Mouse (Mus musculus) liver (tissue): ENCODE measurements at regions not wholly inside any gene's neighbourhood (a gene's known extent, or its start where the extent isn't known, plus 50 kb on each side); places are given as distances from the start of the nearest gene placed in this dataset.

Experiments used
- DNase-seq: peaks from one replicate; pipeline ENCODE4 v3.0.0-alpha.2; 2020; ENCODE audit warnings: mixed read lengths

DNA sequence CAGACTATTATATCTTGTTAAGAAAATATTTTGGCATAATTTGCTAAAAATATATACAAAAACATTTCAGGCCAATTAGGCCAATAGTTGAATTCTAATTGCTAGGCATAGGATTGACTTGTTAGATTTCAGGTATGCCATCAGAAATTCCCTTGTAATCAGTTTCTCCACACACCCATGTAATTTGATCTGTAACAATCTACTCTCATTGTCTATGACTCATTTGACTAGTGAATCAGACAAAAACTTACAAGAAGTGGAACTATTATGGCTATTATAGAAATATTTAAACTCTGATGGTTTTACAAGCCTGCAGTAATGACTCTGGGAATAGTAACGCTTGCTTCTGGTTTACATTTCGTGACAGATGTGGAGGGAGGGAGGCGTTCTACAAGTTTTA lies 338.9 kb upstream of the Ptbp2 start:
- DNase-seq, result no peak

DNA sequence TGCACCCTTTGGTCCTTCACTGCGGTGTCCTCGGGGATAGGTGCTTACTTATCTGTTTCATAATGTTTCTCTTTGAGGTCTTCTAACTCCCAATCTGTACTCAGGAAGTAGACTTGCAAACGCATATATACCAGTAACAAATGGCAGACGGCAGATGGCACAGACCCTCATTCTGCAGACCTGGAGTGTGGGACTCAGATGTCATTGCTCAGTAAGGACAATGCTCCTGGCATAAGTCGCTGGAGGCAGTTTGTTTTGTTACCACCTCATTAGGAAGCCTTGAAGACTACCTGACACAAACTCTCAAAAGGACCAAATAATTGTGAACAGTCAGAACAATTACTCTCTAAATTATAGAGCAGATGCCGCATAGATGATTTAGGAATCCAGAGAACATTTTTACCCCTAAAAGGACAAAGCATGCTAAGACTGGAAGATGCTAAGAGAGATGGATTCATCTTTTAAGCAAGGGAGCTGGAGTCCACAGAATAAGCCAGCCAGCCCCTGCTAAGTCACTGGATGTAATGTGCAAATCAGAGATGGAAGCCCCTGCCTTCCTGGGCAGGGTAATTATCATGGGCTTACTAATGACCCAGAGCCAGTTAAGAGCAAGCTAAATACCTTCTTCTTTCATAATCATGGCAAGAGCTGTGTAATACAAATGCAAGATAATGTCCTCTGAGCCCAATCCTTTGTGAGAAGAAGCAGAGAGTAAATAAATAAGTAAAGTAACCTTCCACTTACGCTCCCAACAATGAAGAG lies 299.1 kb upstream of the Ptbp2 start:
- no peak for DNase-seq

DNA sequence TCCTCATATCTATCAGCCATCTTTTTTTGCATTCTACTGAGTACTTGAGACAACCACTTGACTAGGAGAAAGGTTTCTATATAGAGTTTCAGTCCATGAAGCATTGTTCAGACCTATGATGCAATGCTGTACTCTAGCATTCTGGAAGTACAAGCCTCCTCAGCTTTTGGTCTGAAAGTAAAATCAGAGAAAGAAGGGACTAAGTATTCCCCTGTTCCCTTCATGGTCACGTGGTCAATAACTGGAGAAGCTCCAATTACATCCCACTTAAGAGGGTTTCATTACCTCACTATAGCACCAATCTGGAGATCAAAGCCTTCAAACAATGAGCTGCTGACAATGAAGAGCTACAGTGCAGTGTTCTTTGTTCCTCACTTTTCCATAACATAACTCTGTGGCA lies 289.3 kb upstream of the Ptbp2 start:
- no peak for DNase-seq

DNA sequence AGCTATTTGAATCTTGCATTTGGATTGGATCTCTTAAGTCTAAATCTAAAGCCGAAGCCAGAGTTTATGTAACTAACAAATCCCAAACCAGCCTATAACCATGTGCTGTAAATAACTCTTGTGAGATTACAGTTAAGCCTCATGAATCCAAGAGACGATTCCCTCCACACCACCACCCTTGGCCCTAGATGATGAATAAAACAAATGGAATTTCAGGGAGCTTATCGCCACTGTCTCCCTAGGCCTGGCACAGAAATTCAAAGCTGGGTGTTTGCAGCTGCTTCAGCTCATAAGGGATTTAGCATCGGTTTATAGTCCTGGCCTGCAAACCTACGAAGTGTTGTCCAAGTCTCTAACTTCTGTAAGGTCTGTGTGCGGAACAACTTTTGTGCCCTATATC lies 281.4 kb upstream of the Ptbp2 start:
- no peak for DNase-seq

DNA sequence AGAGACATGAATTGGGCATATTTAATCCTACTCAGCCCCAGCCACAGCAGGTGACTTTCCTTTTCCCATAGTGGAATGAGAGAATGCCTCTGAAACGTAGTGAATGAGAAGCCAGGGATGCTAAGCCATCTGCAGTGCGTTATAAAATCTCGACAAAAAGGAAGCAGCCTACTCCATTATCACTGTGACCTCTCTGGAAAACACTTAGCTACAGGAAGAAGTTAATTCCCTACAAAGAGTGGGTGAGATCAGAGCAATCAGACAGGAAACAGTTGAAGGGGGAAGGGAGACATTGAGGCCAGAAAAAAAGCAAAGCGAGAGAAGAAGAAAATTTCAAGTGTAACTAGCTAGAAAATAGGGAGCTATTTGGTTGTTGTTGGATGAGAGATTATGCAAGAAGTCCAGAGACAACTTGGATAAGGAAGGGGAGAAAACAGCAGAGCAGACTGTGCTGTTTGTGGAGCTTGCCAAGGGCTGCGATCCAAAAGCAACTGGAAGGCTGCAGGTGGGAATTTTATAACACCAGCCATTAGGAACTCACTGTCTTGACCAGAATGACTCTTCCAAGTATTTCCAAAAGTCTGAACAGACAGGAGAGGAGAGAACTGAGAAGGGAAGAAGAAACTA lies 280.7 kb upstream of the Ptbp2 start:
- no peak for DNase-seq

DNA sequence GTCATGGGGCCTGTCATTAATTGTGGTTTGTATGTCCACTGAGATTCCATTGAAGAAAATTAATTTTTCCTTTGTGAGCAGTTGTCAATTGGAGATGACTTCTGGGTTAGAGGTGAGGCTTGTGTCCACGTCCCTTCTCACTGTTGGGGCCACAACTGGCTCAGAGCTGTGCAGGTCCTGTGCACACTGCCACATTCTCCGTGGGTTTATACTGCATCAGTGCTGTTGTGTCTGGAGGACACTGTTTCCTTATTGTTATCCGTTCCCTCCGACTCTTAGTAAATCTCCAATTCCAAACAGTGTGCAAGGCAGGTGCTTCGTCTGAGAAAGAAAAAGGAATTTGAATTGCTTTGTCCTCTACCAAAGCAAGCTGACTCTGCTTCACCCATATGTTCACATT lies 278.0 kb upstream of the Ptbp2 start:
- DNase-seq, result no peak

DNA sequence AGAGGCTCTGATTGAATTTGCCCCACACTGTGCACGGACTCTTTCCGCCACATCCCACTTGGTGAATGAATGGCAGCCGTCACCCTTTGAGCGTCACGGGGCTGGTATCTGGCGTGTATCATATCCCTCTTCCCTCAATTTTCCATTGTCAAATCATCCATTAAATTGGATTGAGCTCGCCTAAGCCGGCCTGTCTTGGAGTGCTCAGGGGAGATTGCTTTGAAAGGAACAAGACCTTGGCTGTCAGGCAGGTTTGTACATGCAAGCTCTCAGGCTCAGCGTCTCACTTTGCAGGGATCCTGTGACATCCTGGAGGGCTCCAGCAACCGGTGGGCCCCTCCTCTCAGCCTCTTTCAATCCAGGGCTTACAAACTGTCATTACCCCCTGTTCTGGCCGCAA lies 275.7 kb upstream of the Ptbp2 start:
- DNase-seq, result no peak

DNA sequence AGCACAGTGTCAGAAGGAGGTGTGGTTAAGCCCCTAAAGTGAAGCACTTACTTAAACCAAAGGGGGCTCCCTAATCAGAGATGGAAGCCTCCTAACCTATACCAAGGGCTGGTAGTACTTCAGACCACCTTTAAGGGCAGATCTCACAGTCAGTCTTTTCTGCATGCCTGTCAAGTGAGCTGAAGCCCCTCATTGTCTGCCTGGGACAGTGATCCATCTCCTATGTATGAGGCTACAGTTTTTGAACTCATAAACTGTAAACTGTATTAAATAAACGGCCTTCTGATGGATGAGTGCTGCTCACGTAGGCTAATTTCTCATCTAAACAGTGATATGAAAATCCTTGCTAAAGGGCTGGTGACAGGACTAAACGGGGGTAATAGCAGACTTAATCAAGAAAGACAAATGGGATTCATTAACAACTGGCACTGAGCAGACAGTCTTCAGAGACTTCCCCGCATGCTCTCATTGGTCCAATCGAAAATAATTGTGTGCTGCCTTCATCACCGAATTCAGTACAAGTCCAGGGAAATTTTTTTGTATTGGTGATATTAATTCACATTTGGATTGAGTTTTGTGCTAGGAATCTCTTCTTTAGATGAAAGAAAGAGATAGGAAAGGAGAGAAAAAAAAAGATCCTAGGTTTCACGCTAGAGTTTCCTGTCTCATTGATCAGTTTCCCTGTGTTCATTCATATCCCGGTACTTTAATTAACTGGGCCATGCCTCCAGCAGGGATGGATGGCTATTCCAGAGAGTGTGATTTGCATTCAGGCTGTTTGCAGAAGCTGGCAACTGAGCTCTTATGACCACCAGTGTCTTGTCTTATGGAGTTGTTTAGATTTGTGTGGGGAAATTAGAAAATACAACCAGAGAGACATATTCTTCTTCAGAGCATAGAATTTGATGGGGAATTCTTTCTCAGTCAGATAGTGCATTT lies 271.2 kb upstream of the Ptbp2 start:
- DNase-seq, result no peak

DNA sequence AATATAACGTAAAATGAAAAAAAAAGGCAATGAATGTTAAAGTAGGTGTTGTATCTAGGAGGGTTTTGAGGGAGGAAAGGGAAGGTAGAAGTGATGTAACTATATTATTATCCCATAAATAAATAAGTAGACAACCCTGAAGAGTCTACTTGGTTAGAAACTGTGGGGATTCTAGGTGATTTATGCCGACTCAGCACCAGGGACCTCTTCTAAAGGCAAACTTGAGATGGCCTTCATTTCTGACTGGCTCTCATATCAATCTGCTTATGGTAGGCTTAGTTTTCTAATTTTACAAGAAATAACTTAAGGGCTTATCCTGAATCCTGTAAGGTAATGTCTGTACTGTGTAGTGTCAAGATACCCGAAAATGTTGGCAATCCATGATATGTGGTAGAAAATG lies 263.0 kb upstream of the Ptbp2 start:
- DNase-seq, result no peak

DNA sequence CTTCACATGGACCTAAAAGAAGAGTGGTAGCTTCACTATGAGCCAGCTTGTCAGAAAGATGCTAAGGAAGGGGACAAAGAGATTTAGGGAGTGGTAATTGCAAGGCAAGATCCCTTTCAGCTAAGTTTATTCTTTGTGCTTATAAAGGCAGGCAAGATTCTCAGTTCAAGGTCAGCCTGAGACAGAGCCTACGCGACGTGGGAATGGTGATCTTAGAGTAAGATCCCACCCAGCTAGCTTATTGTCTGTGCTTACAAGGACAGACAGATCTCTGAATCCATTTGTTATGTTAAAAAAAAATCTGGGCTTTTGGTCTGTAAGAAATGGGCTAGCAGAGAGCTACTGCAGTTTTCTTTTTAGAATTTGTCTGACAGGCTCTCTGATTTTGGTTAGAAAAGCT lies 253.3 kb upstream of the Ptbp2 start:
- no peak for DNase-seq

DNA sequence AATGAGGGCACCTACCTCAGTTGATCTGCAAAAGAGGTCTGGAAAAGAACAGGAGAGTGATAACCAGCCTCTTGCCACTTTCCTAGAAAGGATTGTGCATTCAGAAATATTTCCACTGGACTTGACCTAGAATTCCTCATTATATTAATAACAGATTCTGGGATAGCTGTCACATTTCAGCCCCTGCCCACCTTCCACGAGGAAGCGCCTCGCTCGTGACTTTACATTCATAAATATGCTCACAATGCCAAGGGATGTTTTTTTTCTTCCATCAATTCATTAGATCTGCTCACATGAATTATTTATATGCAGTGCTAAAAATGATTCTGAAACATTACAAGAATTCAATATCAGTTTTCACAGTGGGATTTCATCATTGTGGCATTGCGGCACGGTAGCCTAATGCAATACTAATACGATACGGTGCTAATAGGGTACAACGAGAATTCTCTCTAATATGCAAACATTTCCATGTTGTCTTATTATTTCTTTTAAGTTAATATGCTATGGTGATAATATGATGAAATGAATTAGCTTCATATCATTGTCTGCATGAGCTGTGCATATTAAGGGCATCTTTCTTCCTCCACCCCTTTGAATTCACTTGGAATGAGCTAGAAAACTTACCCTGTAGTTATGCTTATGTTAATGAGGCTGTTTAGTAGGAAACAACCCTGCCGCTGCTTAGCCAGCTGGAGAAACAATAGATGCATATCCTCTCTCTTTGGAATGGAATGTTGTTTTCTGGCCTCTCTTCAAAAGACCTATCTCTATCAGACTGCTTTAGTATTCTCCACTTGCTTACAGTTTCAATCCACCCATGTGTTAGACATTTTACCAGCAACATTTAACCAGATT lies 235.8 kb upstream of the Ptbp2 start:
- DNase-seq, result no peak

DNA sequence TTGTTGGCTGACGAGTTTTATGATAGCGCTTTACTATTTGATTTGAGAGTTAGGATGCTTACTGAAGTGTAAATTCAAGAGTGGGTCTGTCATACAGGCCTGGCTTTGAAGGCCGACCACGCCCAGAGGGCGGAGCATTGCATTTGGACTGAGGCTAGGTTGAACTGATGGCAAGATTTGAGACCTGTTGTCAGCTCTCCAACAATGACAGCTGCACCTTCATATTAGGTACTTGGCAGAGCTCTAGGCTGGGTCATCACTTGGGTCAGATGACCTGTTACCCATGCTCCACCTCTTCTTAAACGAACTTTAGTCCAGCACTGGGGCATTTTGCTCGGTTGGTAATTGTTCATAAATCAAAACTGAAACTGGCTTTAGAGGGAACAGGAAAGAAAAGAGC lies 231.1 kb upstream of the Ptbp2 start:
- no peak for DNase-seq

DNA sequence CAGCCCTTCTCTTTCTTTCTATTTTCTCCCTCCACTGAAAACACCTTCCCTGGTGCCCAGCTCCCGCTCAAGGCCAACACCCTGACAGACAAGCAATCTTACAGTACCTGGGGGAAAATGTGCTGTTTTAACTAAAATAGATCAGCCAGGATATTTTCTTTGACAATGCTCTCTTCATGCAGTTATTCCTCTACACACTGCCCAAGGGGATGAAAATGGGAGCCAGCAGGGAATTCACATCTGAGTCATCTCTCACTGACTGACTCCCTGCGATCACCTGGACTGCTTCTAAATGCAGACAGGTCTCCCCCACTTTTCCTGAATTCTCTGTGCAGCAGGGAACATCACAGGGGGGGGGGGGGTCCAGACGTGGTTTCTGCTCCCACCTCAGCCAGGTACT lies 227.6 kb upstream of the Ptbp2 start:
- no peak for DNase-seq

DNA sequence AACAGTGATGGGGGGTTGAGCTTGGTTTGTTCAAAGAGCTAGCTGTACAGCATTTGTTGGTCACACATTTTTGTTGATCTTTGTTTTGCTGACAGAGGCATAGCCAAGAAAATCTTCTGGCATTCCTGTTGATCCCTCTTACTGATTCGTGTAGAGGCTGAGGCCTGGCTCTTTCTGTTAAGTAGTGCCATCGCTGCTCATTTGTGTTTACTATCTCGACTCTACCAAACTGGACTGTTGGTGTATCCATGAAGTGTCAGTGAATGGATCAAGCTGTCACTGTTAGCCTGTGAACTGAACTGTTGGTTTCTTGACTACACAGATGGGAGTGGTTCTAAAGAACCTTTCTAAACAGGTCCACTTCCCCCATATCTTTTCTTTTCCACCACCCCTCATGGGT lies 223.8 kb upstream of the Ptbp2 start:
- DNase-seq, result no peak

DNA sequence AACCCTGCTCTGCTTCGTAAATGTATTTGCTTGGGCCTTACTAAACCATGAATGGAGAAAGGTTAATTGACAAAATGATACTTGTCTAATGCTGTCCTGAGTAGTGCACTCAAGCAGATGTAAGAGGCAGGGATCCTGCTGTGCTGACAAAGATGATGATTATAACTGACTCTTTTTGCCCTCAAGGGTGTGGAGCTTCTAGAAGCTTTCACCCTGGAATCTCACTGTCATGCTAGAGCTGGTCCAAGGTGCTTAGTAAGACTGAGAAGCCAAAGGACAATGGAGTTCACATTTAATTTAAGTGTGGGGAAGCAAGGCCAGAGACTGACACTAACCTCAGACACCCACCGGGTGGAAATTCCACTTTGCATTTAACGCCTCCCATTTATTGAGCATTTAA lies 220.3 kb upstream of the Ptbp2 start:
- DNase-seq, result no peak

DNA sequence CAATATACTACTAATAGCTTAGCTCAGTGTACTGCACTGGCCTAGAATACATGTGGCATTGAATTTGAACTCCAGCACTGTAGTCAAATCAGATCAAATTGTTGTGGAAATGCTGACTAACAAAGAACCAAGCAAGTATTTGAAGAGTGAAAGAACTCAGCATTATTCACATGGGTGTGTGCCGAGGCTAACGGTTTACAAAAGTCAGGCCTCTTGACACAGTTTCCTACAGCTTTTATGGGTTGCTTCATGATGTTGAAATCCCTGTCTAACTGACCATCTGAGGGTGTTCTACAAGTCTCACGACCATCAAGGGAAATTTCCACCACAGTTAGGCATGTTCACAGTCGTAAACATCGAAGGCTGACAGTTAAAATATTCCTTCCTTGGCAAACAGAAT lies 216.0 kb upstream of the Ptbp2 start:
- no peak for DNase-seq

DNA sequence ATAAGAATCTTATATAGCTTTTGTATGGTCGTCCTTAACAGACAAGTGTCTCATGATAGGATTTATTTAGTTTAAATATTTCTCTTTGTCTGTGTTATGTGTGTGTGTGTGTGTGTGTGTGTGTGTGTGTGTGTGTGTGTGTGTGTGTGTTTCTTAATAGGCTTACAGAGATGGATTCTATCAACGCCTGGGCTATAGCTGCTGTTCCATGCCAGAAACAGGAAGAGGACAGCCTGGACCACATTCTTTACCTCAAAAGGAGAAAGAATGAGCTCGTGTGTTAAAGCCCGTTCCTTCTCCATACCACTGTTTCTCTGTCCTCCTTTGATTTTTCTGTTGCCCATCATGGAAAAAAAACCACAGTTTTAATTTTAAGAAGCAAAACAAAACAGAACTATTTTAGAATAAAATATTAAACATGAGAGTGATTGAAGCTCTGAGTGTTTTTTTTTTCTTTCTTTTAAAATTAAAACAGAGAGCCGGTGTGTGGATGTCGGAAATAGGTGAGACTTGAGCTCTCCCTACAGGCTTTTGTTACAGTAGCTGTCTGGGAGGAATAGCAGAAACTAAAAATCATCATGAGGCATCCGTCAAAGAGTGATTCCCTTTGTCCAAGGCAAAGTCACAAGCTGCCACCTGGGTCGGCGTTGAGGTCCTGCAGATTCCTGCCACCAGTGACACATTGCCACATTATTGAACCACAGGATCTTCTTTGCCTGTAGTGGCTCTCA lies 212.2 kb upstream of the Ptbp2 start:
- DNase-seq, result no peak

DNA sequence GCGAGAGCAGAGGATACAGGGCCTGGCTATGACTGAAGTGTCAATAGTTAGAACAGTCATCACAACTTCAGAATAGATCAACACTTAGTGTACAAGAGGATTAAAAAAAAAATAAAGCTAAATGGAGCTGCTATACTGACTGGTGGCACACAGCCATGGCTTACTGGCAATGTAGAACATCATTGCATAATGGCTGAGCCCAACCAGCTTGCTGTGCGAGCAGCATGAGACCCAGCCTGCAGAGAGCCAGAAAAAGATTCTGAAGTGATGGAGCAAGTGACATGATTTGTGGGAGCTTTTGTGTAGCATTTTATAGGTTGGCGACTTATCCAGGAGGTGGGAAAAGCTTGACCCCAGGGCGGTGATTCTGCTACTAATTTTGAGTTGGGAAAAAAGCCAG lies 211.5 kb upstream of the Ptbp2 start:
- no peak for DNase-seq

DNA sequence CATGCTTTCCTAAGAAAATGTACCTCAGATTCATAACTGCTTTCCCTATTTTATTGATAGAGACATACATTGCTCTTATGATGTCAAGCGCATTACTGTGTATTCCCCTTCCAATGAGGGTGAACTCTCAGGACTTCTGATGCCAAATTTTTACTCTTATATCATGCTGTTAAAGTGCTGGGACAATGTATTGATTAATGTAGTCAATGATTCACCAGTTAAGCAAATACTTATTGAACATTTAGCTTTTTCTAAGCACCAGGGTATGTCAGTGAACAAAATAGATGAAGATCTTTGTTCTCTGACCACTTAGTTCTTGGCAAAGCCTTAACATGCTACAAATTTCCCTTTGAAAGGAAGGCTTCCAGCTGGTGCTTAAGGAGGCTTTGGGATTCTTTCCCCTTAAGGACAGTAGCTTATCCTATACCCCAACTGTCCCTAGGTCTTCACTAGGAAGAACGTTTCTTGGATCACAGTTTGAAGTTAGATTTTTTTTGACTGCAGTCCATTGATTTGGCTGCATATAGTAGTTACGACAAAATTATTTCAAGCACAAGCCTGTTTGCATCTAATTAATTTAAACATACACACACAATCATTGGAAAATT lies 203.1 kb upstream of the Ptbp2 start:
- no peak for DNase-seq

DNA sequence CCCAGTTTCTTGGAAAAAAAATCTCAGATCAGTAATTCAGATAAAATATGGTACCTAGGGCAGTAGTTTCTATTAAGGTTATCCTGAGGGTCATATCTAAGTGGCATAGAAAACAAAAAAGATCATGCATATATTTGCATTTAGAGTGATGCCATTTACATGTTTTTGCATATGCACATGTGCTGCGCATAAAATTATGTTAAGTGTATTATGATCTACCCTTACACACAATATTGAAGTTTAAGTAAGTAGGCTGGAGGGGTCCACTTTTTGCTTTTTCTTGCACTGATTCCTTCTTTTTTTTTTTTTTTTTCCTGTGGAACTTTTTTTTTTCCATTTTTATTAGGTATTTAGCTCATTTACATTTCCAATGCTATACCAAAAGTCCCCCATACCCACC lies 193.1 kb upstream of the Ptbp2 start:
- DNase-seq, result no peak

DNA sequence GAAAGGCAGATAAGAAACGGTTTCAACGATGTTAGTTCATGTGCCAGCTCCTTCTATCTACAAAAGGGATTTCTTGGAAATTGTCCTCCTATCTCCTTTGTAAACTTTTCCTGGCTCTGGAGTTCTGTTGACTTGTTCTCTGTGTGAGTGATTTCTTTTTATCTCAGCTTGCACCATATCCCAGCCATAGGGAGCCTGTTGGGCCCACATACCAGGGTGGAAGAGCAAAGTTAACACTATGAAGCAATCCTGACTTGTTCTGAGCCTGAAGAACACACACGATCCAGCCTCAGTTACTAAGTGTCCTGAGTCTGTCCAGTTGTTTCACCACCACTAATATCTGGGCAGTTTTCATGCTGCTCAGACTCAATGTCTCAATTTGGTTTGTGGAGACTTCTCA lies 192.1 kb upstream of the Ptbp2 start:
- no peak for DNase-seq
